Mouse (Mus musculus) retina, adult 2 months (tissue): Measurements from ENCODE around the gene Arhgap6.
"Not testable (repeated sequence)": the region's sequence is repeated elsewhere in the genome, so short reads cannot be mapped to it uniquely, and the experiment has no call there.

Experiments
- DNase-seq: peaks from one replicate; pipeline ENCODE4 v3.0.0-alpha.2; 2012; ENCODE audit warnings: low read depth, low spot score

The Arhgap6 gene

GRCm38 (mm10) chrX:169308559-169308958 lies 513.7 kb downstream of the Arhgap6 start:
- no peak for DNase-seq

GRCm38 (mm10) chrX:169319066-169319760 lies 524.3 kb downstream of the Arhgap6 start:
- DNase-seq, result no peak

DNA sequence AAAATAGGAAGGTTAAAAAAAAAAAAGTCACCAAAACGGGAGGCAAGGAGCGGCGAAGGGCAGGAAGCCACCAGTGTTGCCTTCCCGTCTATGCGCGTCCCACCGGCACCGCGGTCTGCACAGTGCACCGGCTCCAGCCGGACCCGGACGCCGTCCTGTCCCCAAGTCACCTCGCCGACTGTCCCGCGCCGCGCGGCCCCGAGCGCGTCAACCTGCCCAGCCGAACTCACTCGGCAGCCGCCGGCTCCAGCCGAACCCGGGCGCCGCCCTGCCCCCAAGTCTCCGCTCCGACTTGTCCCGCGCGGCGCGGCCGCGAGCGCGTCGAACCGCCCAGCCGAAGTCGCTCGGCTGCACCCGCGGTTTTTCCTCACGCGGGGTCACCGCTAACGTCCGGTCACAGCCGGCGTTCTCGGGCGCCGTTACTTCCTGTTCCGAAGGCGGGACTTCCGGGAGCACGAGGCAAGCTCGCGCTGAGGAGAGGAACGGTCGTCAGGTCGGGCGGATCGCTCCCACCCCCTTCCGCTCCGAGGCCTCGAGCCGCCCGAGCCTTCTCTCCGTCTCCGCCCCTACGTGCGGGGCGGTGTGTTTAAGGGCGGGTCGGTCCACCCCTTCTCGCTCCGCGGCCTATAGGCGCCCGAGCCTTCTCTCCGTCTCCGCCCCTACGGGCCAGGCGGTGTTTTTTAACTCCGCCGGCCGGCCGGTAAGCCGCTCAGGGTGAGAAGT lies 525.2 kb downstream of the Arhgap6 start, which contains the start of gene Hccs:
Hccs (minus strand) TSS at position 428 of the 723 bp plus-strand sequence.
- peak; percentile 75 for DNase-seq

- not testable (repeated sequence) for DNase-seq
Measured at GRCm38 (mm10) chrX:169320668-169321005, 525.7 kb downstream of the Arhgap6 start.

DNA sequence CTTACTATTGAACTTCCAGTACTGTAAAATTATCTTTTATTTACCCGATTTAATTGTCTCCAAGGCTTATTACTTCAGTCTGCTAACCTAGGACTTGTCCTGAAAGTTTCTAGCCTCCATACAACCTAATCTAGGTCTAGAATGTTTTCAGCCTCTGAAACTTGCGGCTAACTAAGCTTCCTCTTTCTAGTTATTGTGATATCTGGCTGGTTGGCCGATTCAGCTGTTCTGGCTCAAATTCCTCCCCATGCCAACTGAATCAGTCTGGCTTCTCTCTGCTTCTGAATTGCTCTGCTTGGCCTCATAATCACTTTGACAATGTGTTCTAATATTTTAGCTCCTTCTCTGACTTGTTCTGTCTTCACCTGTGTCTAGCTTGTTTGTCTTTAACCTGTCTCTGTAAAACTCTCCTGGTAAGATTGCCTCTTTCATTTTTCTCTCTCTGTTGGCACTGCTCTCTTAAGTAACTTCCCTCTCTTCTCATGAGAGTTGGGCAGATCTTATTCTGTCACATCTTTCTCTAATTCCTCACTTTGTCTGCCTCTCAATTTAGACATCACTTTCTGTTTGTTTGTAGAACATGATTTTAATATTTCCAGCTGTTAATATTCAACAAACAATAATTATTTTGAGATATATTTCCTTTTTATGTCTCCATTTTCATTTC lies 531.2 kb downstream of the Arhgap6 start:
- DNase-seq, result no peak

GRCm38 (mm10) chrX:169332264-169332663 lies 537.4 kb downstream of the Arhgap6 start:
- no peak for DNase-seq

DNA sequence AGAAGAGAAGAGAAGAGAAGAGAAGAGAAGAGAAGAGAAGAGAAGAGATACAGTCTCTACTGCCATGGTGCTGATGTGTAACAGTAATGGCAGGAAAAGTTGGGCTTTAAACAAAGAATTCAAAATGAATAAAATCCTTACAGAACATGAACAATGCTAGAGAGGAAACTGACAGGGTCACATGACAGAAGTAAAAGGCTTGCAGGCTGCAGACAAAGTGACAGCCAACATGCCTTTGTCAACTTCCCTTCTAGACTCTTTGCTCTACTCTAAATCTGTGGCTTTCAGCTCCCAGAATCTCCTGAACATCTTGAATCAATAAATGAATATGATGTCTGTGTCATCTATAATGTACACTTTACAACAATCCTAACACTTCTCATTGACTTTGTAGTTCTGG lies 542.7 kb downstream of the Arhgap6 start:
- no peak for DNase-seq

GRCm38 (mm10) chrX:169338213-169338612 lies 543.3 kb downstream of the Arhgap6 start:
- no peak for DNase-seq
